Mouse (Mus musculus): Measurements from ENCODE around the gene Rdh16f1. TPM values are rescaled to one million over a fixed set of nuclear protein-coding genes. Genes with fewer than 3 reads are reported as not detected.

The Rdh16f1 gene
- polyA plus RNA-seq, 1 experiment from 2014 or later: not detected

- Histone ChIP-seq H3K36me3 (peaks cover under 1% of the 10 kb centered on the region), H3K9ac (replicated peaks) (no peak overlapping the region), H3K4me2 (replicated peaks) (no peak overlapping the region), H3K27me3 (peaks cover 20% of the 10 kb centered on the region; the same call in 1 of the 2 replicates), H3K27ac (no peak overlapping the region), H3K4me3 (replicated peaks) (no peak overlapping the region), H3K9me3 (no peaks in the 10 kb centered on the region), H3K4me1 (replicated peaks) (peaks cover 15% of the 10 kb centered on the region)
- no peak for ATAC-seq
- 81% methylated on average over 2 of the region's 2 CpGs for WGBS
Observed at GRCm38 (mm10) chr10:127736266-127736665, 23.3 kb upstream of the Rdh16f1 start.

GRCm38 (mm10) chr10:127736916-127737315, 22.7 kb upstream of the Rdh16f1 start:
- Histone ChIP-seq H3K27ac (no peak overlapping the region), H3K9me3 (no peaks in the 10 kb centered on the region), H3K9ac (replicated peaks) (no peak overlapping the region), H3K4me3 (replicated peaks) (no peak overlapping the region), H3K4me1 (replicated peaks) (peaks cover 12% of the 10 kb centered on the region), H3K4me2 (replicated peaks) (no peak overlapping the region), H3K36me3 (peaks cover 7% of the 10 kb centered on the region), H3K27me3 (peaks cover 18% of the 10 kb centered on the region; the same call in 1 of the 2 replicates)
- no peak for ATAC-seq
- WGBS: 77% methylated on average over 4 of the region's 4 CpGs

GRCm38 (mm10) chr10:127737552-127737951, 22.0 kb upstream of the Rdh16f1 start:
- H3K27me3 ChIP-seq: peaks cover 18% of the 10 kb centered on the region; the same call in 1 of the 2 replicates
- peaks cover 13% of the 10 kb centered on the region for H3K36me3 ChIP-seq
- WGBS: 23% methylated on average over 2 of the region's 2 CpGs
- no peaks in the 10 kb centered on the region for H3K9me3 ChIP-seq
- no peak overlapping the region for H3K4me2 ChIP-seq (replicated peaks)
- no peak overlapping the region for H3K4me3 ChIP-seq (replicated peaks)
- no peak overlapping the region for H3K27ac ChIP-seq
- ATAC-seq: no peak
- no peak overlapping the region for H3K9ac ChIP-seq (replicated peaks)
- H3K4me1 ChIP-seq (replicated peaks): peaks cover 12% of the 10 kb centered on the region

GRCm38 (mm10) chr10:127738151-127738882, 21.3 kb upstream of the Rdh16f1 start:
- Histone ChIP-seq H3K9ac (replicated peaks) (no peak overlapping the region), H3K9me3 (no peaks in the 10 kb centered on the region), H3K4me3 (replicated peaks) (no peak overlapping the region), H3K27ac (no peak overlapping the region), H3K4me2 (replicated peaks) (no peak overlapping the region), H3K36me3 (peaks cover 21% of the 10 kb centered on the region), H3K4me1 (replicated peaks) (peaks cover 12% of the 10 kb centered on the region), H3K27me3 (peaks cover 14% of the 10 kb centered on the region; the same call in 1 of the 2 replicates)
- ATAC-seq: no peak
- WGBS: 57% methylated on average over 13 of the region's 13 CpGs

- Histone ChIP-seq H3K4me1 (replicated peaks) (peaks cover 12% of the 10 kb centered on the region), H3K9me3 (no peaks in the 10 kb centered on the region), H3K4me2 (replicated peaks) (peak within 1 kb of the TSS; percentile 77), H3K27ac (peak within 1 kb of the TSS; percentile 82), H3K4me3 (replicated peaks) (peak within 1 kb of the TSS; percentile 96), H3K27me3 (peaks cover 9% of the 10 kb centered on the region; the same call in 1 of the 2 replicates), H3K9ac (replicated peaks) (peak within 1 kb of the TSS; percentile 95), H3K36me3 (peaks cover 29% of the 10 kb centered on the region)
- WGBS: 2% methylated on average over 26 of the region's 61 CpGs
- ATAC-seq: peak; percentile 90
Observed at GRCm38 (mm10) chr10:127739083-127739660, 20.4 kb upstream of the Rdh16f1 start, which contains the start of gene Zbtb39. TSS of gene Zbtb39 (plus strand) at chr10:127739538.

- Histone ChIP-seq H3K4me3 (replicated peaks) (peak overlapping the region; percentile 96), H3K4me2 (replicated peaks) (peak overlapping the region; percentile 77), H3K27ac (peak overlapping the region; percentile 82), H3K9me3 (no peaks in the 10 kb centered on the region), H3K27me3 (peaks cover 9% of the 10 kb centered on the region; the same call in 1 of the 2 replicates), H3K4me1 (replicated peaks) (peaks cover 12% of the 10 kb centered on the region), H3K36me3 (peaks cover 35% of the 10 kb centered on the region), H3K9ac (replicated peaks) (peak overlapping the region; percentile 95)
- ATAC-seq: peak; percentile 77
- under 1% methylated on average over 55 of the region's 55 CpGs for WGBS
Observed at GRCm38 (mm10) chr10:127739661-127740161, 19.9 kb upstream of the Rdh16f1 start.

GRCm38 (mm10) chr10:127744661-127745060, 14.9 kb upstream of the Rdh16f1 start:
- H3K27me3 ChIP-seq: no peaks in the 10 kb centered on the region
- no peak overlapping the region for H3K4me2 ChIP-seq (replicated peaks)
- no peak overlapping the region for H3K9ac ChIP-seq (replicated peaks)
- peaks cover 77% of the 10 kb centered on the region for H3K36me3 ChIP-seq
- H3K4me1 ChIP-seq (replicated peaks): peaks cover 20% of the 10 kb centered on the region
- no peak for ATAC-seq
- WGBS: 67% methylated on average over 5 of the region's 5 CpGs
- no peak overlapping the region for H3K27ac ChIP-seq
- no peak overlapping the region for H3K4me3 ChIP-seq (replicated peaks)
- H3K9me3 ChIP-seq: no peaks in the 10 kb centered on the region

- no peaks in the 10 kb centered on the region for H3K9me3 ChIP-seq
- ATAC-seq: no peak
- no peak overlapping the region for H3K4me2 ChIP-seq (replicated peaks)
Observed at GRCm38 (mm10) chr10:127745886-127746285, 13.7 kb upstream of the Rdh16f1 start.

GRCm38 (mm10) chr10:127747254-127747653, 12.3 kb upstream of the Rdh16f1 start:
- no peak for ATAC-seq
- Histone ChIP-seq H3K9ac (replicated peaks) (no peak overlapping the region), H3K4me3 (replicated peaks) (no peak overlapping the region), H3K4me1 (replicated peaks) (peaks cover 12% of the 10 kb centered on the region), H3K27ac (no peak overlapping the region), H3K9me3 (no peaks in the 10 kb centered on the region), H3K4me2 (replicated peaks) (no peak overlapping the region), H3K36me3 (peaks cover 67% of the 10 kb centered on the region), H3K27me3 (no peaks in the 10 kb centered on the region)
- 95% methylated on average over 8 of the region's 8 CpGs for WGBS

More at GRCm38 (mm10) chr10:127745886-127746285, 13.7 kb upstream of the Rdh16f1 start:
- H3K27me3 ChIP-seq: no peaks in the 10 kb centered on the region
- WGBS: 80% methylated on average over 5 of the region's 5 CpGs
- H3K4me3 ChIP-seq (replicated peaks): no peak overlapping the region
- H3K36me3 ChIP-seq: peaks cover 77% of the 10 kb centered on the region
- peaks cover 15% of the 10 kb centered on the region for H3K4me1 ChIP-seq (replicated peaks)
- no peak overlapping the region for H3K9ac ChIP-seq (replicated peaks)
- no peak overlapping the region for H3K27ac ChIP-seq

- H3K27me3 ChIP-seq: no peaks in the 10 kb centered on the region
- peaks cover 49% of the 10 kb centered on the region for H3K36me3 ChIP-seq
- ATAC-seq: no peak
- H3K4me1 ChIP-seq (replicated peaks): peaks cover 12% of the 10 kb centered on the region
- WGBS: 19% methylated on average over 8 of the region's 8 CpGs
- no peaks in the 10 kb centered on the region for H3K9me3 ChIP-seq
- no peak overlapping the region for H3K9ac ChIP-seq (replicated peaks)
- H3K4me3 ChIP-seq (replicated peaks): no peak overlapping the region
- H3K4me2 ChIP-seq (replicated peaks): no peak overlapping the region
- no peak overlapping the region for H3K27ac ChIP-seq
Observed at GRCm38 (mm10) chr10:127748847-127749612, 10.6 kb upstream of the Rdh16f1 start.

- Histone ChIP-seq H3K36me3 (peaks cover 37% of the 10 kb centered on the region), H3K9ac (replicated peaks) (0 out of 2 replicates have a peak overlapping the region, but pooled peaks have one; percentile 41), H3K4me2 (replicated peaks) (peak overlapping the region; percentile 41), H3K27me3 (no peaks in the 10 kb centered on the region), H3K27ac (no peak overlapping the region), H3K4me1 (replicated peaks) (peaks cover 12% of the 10 kb centered on the region), H3K9me3 (no peaks in the 10 kb centered on the region), H3K4me3 (replicated peaks) (peak overlapping the region; percentile 26)
- no peak for ATAC-seq
- WGBS: 50% methylated on average over 24 of the region's 24 CpGs
Observed at GRCm38 (mm10) chr10:127750136-127750777, 9.3 kb upstream of the Rdh16f1 start.
